Mouse (Mus musculus) testis, postnatal 14 days (tissue): Measurements from ENCODE around the gene Glipr1.
"Not testable (repeated sequence)": the region's sequence is repeated elsewhere in the genome, so short reads cannot be mapped to it uniquely, and the experiment has no call there.

Experiments
- DNase-seq: peaks from one replicate; pipeline ENCODE4 v3.0.0; 2021; ENCODE audit warnings: low spot score

Glipr1 gene

DNA sequence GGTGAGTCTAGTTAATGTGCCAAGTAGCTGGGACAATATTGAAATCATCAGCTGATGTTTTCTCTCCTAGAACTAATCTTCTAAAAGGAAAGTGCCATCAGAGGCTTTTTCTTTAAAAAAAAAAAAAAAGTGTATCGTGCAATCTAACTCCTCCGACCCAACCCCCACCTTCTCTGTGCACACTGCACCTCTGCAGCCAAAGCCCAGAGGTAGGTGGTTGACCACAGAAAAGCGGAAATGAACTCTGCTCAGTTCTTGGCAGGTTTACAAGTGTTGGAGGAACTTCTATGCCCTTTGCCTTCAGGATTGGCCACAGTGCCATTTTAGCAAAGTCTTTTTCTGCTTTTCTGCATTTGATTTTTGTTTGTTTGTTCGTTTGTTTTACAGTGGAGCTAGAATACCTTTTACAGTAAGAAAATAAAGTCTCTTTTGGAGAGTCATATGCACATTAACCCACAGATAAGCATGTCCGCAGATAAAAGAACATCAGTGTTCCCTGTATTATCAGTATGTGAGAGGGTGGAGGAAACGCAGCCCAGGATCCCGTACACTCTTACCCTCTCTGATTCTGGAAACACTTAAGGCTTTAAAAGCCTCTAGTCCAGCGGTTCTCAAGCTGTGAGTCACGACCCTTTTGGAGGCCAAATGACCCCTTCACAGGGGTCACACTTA, at the start of gene Glipr1:
Glipr1 (minus strand) TSS at position 88 of the 672 bp plus-strand sequence.
- DNase-seq: no peak

DNA sequence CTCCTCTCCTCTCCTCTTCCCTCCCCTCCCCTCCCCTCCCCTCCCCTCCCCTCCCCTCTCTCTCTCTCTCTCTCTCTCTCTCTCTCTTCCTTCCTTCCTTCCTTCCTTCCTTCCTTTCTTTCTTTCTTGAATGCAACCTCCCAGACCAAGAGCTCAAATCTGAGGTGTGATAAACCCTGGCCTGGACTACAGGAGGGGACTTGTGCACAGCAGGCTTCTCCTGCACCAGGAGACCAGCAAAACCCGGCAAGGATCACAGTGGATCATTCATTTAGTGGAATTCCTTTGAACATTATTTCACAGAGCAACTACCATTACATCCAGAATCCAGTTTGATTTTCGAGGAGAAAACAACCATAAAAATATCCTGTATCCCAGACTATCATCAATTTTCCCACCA, 49.5 kb upstream of the Glipr1 start:
- DNase-seq: not testable (repeated sequence)

DNA sequence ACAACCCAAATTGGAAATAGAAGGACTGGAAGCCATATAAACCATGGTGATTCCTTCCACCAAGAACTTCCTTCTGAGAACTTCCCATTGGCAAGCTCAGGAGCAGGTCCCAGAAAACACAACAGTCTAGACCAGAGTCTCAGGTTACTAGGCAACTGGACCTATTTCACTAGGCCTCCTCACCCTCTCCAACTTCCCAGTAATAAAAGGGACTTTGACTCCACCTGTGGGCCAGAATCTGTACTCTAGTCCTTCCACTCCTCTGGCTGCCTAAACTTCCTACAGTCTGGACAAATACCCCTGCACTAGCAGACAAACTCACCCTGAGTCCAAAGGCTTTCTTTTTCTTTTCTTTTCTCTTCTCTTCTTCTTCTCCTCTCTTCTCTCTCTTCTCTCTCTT, 48.8 kb upstream of the Glipr1 start:
- no peak for DNase-seq

DNA sequence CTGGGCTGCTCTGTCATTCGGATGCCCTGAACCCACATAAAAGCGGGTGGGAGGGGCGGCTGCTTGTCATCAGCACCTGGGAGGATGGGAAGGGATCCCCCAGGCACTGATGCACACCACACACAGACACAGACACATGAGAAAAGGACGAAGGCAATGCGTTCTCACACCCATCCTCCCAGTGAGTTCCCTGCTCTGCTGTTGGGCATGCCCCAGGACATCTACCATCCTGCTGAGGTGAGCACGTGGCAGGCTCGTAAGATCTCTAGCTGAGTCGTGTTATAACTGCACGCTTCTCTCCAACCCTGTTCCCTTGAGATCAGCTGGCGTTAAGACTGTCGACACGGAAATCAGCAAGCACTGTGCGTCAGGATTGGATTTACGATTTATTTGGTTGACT, 41.9 kb upstream of the Glipr1 start:
- DNase-seq: not testable (repeated sequence)

DNA sequence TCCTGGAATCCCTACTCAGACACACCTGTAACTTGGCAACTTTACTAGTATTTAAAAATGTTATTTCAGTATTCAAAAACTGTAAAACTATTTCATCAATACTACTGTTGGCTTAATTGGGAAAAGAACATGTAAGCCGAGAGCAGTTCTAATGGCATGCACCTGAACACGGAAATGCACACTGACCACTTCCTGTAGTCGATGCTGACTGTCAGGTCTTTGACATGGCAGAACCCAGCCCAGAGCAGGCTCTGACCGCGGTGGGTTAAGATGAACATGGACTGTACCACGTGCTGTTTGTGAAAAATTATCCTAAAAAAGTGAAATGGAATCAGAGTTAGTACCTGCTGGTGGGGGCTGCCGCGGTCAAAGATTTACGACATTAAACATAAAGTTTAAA, 41.1 kb upstream of the Glipr1 start:
- DNase-seq: not testable (repeated sequence)

DNA sequence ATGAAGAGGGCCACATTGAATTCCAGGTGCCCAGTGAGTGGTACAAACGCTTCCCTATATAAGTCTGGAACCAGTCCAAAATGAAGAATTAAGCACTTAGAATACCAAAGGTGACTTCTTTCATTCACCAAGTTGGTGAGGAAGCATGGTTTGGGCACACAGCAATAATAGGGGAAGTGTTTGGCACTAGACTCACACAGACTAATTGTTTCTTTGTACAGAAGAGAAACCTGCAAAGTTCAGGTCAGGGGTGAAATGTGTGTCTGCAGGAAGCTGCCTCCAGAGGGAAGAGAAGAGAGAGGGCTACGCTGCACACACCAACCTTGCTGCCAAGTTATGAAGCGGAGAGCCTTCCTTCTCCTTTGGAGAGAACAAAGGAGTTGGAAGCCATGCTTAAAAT, 26.3 kb upstream of the Glipr1 start:
- not testable (repeated sequence) for DNase-seq

DNA sequence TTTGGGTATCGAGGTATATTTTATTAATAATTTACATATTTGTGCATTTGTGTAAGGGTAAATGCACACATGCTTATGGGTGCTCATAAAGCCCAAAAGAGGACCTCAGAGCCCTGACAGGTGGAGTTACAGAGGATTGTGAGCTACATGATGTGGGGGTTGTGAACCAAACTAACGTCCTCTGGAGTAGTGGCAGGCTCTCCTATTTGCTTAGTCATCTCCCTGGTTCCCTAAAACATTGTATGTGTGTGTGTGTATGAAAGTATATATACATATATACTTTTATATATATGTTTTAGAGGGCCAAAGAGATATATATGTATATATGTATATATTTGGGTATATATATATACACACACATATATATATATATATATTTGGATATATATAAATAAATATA, 21.2 kb upstream of the Glipr1 start:
- no peak for DNase-seq

DNA sequence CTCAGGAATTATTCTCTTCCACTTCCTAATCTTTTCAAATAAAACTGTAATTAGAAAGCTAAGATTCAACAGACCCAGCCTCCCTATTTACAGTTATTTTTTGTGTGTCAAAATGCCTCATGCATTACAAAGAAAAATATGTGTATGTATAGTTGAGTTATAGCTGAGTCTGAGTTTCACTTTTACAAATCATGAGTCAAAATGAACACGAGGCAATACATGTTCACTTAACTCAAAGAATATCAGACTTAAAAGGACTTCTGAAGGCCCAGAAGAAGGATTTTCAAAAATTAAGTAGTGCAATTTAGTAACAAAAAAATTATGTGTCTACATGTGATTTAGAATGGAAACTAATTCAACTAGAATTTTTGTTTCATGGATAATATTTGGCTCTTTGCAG, 7.1 kb upstream of the Glipr1 start:
- not testable (repeated sequence) for DNase-seq

DNA sequence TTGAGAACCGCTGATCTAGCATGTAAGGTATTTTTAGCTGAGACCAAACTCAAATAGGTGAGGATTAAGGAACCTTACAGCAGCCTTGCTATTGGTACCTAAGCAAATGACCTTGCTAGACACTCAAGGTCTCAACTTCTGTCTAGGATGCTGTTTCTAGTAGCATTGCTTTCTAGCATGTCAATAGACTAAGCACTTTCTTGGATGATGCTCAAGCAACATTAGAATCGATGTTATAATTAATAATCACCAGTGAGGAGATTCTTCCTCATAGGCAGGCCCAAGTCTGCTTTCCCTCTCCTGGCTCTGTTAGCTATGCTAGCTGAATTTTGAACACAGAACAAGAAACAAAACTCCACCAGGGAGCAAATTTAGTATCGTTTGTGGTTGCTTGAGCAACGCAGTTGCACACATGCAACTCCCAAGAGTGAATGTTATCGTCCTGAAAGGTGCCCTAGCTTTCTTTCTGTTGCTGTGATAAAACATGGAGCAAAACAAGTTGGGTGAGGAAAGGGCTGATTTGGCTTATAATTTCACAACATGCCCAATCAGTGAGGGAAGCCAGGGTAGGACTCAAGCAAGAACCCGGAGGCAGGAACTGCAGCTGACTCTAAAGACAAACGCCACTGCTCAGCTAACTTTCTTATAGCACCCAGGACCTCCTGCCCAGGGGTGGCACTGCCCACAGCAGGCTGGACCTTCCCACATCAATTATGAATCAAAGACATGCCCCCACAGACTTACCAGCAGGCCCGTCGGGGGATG, 493 bp downstream of the Glipr1 start:
- no peak for DNase-seq

DNA sequence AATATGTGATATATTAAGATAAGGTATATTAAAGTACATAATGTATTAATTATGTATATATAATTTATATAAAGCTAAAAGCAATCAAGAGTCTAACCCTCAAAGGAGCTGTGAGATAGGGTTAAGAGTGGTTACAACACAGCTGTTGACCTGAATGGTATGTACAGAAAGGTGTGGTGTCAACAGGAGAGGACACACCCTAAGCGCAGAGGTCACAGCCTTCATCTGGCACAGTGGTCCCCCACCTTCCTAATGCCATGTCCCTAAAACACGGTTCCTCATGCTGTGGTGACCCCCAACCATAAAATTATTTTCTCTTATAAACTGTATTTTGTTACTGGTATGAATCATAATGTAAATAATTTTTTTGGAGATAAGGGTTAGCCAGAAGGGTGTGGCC, 1.1 kb downstream of the Glipr1 start:
- DNase-seq: no peak

DNA sequence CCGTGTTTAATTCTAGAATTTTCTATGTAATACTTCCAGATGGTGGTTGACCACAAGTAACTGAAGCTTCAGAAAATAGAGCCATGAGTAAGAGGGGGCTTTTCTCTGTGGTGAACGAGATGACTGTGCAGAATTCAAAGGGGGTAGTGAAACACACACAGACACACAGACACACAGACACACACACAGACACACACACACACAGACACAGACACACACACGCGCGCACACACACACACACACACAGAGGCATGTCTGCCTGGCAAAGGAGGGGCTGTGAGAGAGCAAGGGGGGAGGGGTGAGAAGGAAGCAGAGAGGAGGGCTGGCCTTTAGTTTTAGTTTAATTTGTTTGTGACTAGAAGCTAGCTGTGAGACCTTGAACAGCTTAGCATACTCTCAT, 1.9 kb downstream of the Glipr1 start:
- no peak for DNase-seq

DNA sequence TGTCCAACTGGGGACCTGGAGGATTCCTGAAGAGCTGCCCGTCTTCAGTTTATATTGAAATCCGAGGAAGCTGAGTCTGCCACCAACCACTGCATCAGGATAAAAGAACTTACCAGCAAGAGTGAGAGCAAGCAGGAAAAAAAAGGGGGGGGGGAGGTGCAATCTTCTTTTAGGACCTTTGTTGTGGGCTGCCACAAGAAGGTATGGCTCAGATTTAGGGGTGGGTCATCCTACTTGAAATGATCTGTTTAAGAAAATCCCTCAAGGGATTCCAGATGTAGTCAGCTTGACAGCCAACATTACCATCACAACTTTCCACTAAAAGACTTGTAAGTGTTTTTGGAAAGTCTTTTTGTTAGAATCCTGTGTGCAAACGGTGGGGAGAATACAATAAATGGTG, 2.7 kb downstream of the Glipr1 start:
- DNase-seq: no peak

DNA sequence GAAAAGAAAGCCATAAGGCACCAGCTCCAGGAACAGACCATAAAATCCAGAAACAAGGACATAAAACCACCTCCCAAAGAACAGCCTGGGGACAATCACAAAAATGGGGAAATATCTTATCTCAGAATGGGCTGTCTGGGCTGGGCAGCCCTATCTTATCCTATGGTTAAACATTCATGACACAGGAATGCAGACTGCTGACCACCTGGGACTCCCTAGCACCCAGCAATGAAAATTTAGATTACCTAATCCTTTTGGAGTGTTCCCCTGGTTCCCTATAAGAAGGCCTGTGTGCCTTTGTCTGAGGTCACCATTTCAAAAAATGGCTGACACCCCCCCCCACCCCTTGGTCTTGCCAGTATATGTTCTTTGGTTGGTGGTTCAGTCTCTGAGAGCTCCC, 4.8 kb downstream of the Glipr1 start:
- no peak for DNase-seq

DNA sequence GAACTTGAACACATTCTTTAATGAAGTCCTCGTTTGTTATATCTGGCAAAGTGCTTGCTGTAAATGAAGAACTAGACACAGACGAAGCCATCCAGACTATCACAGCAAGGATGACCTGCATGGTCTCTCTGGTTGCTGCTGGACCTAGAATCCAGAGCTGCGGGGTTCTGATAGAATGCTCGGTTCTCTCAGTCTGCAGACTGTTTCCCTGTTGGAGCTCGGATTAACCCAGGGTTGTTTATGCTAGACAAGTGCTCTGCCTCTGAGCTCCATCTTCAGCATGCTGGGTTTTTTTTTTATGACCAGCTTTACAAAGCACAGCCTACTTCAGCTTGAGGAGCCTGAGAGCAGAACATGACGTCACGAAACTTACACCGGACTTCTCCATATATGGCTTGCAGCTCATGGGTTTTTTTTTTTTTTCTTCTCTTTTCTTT, 5.5 kb downstream of the Glipr1 start:
- DNase-seq: no peak

DNA sequence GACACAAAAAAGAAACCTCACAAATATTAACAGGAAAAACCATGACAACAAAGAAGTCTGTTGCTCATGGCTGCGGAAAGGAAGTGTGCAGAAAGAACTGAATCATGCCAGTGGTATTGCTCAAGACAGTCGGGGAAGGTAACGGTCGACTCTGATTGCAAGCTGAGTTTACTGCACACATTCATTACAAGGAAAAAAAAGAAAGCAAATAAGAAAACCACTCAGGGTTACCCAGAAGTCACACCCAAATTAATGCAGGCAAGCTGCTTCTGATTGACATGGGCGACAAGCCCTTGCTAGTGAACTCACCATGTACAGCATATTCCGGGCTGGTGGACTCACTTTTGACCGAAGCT, 5.9 kb downstream of the Glipr1 start:
- no peak for DNase-seq

DNA sequence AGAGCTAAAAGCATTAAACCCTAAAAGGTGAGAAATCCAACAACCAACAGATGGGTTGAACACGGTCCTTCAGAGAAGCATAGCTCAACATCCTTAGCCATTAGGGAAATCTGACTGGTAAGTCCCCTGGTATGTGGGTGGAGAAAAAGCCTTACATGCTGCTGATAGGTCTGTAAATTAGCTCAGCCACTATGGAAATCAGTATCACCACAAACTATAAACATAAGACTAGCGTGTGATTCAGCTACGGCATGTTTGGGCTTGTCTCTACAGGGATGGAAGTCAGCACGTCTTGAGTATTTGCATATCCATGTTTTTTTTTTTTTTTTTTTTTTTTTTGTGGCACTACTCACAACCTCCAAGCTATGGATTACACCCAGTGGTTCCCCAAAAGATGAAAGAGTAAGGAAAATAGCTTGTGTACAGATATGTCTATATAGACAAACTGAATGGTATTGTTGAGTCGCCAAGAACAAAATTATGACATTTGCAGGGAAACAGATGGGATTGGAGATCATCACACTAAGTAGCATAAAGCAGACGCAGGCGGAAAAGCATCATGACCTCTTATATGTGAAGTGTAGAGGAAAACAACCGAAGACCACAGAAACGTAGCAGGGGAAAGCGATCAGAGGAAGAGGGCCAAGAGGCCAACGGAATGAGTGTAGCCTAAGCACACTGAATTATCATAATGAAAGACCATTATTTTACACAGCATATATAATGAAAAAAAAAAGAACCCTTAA, 6.5 kb downstream of the Glipr1 start:
- no peak for DNase-seq

DNA sequence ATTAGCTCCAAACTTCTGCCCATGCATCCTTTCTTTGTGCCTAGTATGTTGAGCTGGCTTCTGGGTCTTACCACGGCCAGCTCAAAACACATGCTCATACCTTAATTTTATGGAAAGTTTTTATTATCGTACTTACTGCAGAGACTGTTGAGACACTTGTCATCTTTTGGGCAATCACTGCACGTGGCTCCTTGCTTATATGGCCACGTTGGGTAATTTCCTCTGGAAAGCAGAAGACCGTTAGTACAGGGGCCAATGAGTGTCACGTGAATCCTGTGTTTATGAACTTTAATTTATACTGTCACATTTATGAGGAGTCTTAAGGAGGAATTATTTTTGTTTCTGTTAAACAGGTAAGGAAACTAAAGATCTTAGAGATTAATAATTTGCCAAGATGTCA, 16.0 kb downstream of the Glipr1 start:
- no peak for DNase-seq

DNA sequence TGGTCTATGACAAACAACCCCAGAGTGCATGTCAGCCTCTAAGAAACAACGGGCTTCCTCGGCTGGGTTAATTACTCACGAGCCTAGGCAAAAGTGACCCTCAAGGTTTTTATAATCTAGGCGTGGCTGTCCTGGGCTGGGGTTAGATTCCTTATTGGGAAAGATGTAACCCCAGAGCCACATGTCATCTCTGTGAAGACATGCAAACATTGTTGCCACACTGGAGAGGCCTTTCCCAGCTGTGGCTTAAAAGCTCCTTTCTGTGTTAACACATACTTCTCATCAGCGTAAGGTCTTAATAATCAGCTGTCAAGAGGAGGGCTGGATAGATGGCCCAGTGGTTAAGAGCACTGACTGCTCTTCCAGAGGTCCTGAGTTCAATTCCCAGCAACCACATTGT, 19.4 kb downstream of the Glipr1 start:
- no peak for DNase-seq

DNA sequence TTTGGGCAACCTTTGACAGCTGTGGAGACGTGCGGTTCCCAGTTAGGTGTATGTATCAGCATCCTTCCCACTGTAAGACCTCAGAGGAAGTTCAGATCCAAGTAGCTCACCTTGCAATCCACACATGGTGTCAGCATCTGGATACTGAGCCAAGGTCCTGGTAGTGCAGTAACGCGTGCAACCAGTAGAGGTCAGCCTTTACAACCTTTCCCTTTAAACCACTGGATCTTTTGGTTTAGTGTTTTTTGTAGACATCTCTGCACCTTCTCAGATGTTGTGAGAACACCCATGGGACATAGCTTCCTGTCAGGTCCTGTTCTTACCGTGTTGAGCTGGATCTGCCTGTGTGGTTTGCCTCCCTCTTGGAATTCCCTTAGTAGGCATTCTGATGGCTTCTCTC, 24.8 kb downstream of the Glipr1 start:
- DNase-seq: peak; percentile 8

DNA sequence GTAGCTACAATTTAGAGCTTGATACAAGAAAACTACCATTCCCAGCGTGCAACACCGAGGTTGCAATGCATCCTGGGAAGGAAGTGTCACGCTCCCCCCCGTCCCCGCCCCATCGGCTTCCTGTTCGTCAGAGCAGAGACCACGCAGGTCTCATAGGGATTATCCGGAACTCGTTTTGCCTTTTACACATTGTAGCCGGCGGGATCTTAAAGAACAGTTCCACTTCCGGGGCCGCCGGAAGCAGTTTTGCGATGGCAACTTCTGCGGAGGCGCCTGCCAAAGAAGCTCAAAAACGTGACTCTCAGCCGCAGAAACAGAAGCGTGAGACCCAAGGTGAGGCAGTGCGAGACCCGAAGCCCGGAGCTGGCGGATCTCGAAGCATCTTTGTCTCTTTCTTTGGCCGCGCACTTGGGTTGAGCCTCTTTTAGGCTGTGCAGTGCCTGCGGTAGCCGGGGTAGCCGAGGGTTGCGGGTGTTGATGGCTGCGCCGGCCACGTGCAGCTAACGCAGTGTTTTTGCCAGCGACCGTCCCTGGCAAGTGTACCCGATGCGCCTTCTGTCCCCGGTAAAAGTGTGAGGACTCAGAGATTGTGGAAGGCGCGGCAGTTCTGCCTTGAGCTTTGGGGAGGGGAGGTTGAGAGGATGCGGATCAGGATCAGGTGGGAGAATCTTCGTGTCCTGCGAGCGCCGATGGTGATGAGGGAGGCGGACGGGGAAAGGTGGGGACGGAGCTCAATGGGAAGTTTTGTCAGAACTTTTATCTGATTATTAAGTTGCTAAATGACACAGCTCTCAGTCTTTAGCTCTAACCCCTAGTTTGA, 29.7 kb downstream of the Glipr1 start, which contains the start of gene Krr1:
Krr1 (plus strand) TSS at position 123 of the 820 bp plus-strand sequence.
- peak; percentile 90 for DNase-seq

DNA sequence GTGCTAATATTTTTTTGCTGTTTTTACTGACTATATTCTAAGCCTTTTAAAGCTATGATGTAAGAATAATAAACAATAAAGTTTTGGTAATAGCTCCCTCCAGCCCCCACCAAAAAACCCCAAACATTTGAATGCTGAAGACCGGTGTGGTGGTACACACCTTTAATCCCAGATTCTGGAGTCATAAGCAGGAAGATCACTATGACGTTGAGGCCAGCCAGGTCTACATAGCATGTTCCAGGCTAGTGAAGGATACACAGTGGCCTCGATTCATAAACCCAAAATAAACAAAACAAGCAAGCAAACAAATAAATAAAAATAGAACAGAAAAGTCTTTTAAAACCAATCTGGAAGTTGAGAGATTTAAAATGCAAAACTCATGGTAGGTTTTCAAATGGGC, 30.5 kb downstream of the Glipr1 start:
- no peak for DNase-seq

DNA sequence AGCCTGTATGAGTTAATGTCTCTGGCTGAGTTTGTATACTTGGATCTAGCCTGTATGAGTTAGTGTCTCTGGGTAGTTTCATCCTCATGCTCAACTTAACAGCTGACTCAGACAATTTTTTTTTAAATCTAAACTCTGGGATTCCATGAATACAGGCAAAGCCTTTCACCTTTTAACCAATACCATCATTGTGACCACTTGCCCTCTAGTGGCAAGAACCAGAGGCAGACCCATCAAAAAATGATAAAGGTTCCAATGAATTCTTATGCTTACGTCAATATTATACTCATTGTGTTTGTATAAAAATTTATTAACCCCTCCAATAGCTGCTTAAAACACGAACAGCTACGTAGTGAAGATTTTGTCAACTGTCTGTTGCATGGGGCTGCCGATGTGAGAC, 36.0 kb downstream of the Glipr1 start:
- DNase-seq: no peak
